Mouse (Mus musculus): ENCODE measurements around the gene Amd1.

DNA sequence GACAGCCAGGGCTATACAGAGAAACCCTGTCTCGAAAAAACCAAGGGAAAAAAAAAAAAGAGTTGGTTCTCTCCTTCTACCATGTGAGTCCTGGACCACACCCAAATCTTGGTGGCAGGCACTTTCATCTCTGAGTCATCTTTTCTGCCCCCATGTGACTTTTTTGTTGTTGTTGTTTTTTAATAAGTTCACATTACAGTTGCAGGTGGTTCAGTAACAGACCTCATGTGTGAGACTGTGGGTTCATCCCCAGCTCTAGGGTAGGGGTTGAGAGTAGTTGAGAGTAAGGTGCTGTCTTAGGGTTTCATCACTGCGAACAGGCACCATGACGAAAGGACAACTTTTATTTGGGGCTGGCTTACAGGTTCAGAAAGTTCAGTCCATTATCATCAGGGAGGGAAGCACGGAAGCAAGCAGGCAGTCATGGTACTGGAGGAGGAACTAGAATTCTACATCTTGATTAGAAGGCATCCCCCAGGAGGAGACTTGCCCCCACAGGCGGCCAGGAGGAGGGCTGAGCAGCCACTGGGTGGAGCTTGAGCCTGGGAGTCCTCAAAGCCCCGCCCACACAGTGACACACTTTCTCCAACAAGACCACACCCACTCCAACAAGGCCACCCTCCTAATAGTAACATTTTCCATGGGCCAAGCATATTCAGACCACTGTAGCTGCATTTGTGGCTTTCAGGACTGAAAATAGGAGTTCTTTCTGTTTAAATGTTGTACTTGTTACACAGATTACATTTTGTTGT lies 8.1 kb upstream of the Amd1 start:
- TF ChIP-seq POLR2A (IDR thresholded peaks at IDR 0.05; ENCODE audit: borderline replicate concordance, extremely low read depth, insufficient read depth, insufficient read length, poor library complexity, severe bottlenecking) (no peak), CTCF (IDR thresholded peaks at IDR 0.05; ENCODE audit: borderline replicate concordance, extremely low read depth, insufficient read depth, insufficient read length) (no peak)

Measured in brain, embryonic 14.5 days (tissue).